Mouse (Mus musculus) CH12F3 (cell line): Measurements from ENCODE around the gene Myo5a.

Source experiments
- in situ Hi-C: fragments of 300-500 bp; cut with MboI; formaldehyde crosslinking; loops from 2 replicates; pipeline ENCODE4 v1.14.3; 2020; ENCODE audit warnings: low sequenced_read_pairs

Myo5a gene

DNA sequence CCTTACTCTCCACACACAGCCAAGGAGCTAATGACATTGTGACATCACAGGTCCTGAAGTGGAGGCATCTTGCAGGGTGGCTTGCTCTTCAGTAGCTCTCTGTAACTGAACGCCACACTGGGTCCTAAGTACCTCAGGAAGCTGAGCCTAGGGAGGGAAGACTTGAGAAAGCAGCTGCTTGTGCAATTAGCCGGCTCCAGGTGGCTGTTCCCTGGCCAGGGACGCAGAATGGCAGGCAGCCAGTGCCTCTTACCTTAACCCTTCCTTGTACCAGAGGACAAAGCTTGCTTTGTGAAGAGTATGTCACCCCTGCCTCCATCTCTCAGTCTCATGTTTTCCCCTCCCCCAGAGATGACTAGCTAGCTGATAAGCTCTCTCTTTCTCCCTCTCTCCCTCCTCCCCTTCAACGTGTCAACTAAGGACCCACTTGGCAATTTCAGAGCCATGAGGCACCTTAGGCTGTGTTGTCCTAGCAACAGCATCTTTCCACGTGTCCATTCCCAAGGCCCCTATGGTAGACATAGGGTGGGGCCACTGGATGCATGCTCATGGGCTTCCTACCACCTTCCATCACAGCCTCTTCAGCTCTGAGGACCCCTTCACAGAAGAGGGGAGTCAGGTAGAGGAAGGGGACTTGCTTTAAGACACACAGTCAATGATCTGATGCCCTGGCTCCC is 173.1 kb downstream of the Myo5a start:
- in situ Hi-C loops, result no loop called here

GRCm38 (mm10) chr9:75244527-75244926 is 173.7 kb downstream of the Myo5a start:
- in situ Hi-C loops, result no loop called here

- in situ Hi-C loops, result no loop called here
Measured at GRCm38 (mm10) chr9:75246080-75246930, 175.5 kb downstream of the Myo5a start.

- in situ Hi-C loops, result no loop called here
Measured at GRCm38 (mm10) chr9:75247870-75248269, 177.1 kb downstream of the Myo5a start.

GRCm38 (mm10) chr9:75248359-75248758 is 177.5 kb downstream of the Myo5a start:
- in situ Hi-C loops, result no loop called here

- in situ Hi-C loops, result no loop called here
Measured at GRCm38 (mm10) chr9:75248874-75249273, 178.1 kb downstream of the Myo5a start.

DNA sequence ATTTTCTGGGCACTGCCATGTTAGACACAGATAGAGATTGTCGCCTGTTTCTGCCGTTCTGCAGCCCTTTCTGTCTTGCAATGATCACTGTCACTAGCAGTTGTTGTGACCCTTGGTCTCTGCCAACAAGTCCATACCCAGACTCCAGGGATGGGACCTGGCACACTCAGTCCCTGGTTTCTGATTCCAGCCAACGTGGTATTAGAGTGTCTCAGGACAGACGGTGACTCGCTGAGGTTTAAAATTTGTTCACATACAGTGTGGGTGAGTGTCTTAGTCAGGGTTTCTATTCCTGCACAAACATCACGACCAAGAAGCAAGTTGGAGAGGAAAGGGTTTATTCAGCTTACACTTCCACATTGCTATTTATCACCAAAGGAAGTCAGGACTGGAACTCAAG is 182.3 kb downstream of the Myo5a start:
- in situ Hi-C loops, result loop anchor here (25.0 kb wide), 1 partner anchor 341 kb away; no protein-coding TSS in a partner anchor

- in situ Hi-C loops, result loop anchor here (25.0 kb wide), 1 partner anchor 341 kb away; no protein-coding TSS in a partner anchor
Measured at GRCm38 (mm10) chr9:75253766-75254165, 183.0 kb downstream of the Myo5a start.

DNA sequence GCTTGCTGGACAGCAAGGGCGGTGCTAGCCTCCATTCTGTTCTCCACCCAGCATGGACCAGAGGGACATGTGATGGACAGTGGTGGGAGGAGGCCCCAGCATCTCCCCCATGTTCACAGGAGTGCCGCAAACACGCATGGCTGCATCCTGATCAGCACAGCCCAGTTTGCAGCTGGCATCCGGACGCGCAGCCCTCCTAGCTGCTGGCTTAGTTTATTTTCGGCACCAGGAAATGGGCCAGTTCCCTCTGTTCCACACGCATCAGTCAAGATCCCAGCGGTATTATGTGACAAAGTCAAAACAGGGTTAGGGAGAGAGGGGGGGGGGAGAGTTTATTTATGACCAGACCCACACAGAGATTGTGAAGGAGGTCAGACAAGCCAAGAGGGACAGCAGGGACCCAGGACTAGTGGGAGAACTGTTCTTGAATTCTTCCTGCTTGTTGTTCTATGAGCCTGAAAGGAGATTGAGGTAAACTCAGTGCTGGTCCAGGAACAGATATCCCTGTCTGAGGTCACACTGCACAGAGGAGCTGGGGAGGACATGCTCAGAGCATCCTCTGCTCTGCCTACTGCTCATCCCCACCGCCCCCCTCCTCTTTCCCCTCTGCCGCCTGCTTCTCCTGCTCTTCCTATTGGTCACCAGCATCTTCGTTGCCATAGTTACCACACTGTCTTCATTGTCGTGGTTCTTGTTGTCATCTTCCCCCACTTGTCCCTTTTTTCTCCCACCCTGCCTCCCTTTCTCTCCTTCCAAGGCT is 183.6 kb downstream of the Myo5a start:
- in situ Hi-C loops, result loop anchor here (25.0 kb wide), 1 partner anchor 342 kb away; no protein-coding TSS in a partner anchor

DNA sequence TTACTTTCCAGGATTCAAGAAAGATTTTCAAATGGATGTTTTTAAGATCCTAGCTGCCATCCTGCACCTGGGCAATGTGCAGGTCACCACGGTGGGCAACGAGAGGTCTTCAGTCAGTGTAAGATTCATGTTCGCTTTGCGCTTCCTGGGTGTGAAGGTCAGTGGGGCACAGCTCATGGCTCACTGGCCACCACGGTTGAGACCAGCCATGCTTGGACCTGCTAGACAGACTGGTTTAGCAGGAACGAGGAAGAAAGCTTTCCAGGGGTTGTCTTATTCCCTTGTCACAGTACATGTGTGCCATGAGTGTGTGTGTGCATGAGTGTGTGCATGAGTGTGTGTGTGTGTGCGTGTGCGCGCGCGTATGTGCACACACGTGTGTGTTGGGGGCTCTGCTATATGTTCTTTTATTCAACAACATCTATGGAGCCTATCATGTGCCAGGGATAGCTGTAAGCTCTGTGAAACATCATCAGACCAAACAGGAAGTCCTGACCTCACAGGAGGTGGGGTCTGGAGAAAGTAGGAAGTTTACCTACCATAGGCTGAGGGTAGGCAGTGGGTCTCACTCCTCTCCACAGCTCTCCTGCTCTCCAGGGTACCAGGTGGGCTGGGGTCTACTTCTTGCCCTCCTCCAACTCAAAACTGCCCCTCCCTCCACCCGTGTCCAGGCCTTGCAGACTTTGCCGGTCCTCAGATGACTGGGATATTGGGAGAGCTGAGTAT is 185.2 kb downstream of the Myo5a start:
- in situ Hi-C loops, result loop anchor here (25.0 kb wide), 1 partner anchor 344 kb away; no protein-coding TSS in a partner anchor

DNA sequence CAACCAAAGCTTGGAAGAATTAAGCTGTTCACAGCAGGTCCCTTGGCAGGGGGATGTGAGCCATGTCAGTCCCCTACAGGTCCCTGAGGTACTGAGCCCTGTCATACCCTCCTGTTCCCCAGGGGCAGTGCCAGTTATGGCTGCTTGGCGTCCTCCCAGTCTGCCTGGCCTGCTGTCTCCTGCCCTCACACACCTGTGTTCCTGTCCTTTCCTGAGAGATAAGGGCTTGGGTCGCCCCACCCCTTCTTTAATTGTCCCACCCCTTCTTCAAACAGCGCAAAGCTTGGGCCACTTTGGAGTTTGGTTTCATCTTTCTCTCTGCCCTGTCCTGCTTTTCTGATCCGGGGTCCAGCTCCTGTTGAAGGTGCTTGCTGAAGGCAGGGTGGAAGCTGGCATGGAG is 188.0 kb downstream of the Myo5a start:
- in situ Hi-C loops, result loop anchor here (25.0 kb wide), 1 partner anchor 346 kb away; no protein-coding TSS in a partner anchor

DNA sequence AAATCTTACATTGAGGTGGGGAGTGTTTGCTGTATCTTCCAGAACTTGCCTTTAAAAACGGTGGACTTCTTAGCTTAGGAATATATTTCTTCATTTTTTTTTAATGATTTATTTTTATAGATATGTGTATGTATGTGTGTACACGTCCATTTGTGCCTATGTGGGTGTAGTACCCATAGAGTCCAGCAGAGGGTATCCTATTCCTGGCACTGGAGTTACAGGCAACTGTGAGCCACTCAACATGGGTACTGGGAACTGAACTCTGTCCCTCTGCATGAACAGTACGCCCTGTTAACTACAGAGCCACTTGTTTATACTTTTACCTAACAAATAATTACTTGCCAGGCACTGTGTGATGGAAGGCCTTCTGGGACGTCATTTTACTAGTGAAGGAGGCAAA is 188.8 kb downstream of the Myo5a start:
- in situ Hi-C loops, result loop anchor here (25.0 kb wide), 1 partner anchor 347 kb away; no protein-coding TSS in a partner anchor

DNA sequence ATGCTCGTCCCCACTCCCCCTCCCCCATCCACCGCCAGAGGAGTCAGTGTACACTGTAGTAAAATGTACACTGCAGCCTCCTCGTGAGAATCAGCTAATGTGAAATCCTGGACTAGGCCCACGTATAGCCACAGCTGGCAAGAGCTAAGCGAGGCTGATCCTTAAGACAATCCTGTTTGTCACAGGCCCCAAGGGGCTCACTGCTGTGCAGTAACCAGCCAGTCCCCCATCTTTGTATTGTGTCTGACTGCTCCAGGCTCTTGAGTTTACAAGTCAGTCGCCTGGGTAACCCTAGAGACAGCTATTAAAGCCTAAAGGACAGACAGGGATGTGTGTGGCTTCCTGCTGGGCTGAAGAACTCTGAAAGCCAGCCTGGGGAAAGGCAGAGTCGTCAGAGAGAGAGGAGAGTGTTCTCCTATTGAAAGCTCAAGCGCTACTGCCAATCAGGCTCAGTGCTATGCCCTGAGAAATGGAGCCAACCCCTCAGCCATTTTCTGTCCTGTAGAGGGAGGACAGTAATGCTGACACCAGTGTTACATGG is 190.6 kb downstream of the Myo5a start:
- in situ Hi-C loops, result loop anchor here (25.0 kb wide), 1 partner anchor 349 kb away; no protein-coding TSS in a partner anchor

DNA sequence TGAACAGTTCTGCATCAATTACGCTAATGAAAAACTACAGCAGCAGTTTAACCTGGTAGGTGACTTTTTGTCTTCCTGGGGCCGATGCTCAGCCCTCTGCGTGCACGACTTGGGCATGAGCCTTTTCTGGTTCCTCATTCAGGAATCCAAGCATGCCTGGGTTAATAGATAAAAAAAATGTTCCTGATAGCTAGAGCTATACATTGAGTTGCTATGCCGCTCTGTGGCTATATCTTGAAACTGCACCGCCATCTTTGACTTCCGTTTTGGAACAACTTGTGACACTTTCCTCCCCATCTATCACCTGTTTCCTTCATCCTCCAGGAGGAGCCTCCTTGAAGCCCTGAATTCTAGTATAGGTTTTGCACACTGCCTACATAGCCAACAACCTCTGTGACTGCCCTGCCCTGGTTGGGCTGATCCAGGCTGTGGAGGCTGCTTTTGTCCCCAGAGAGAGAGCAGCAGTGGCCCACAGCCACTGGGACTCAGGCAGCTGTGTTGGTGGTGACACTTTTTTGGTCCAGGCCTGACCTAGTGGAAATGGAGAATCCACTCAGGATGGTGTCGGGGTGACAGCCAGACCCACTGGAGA is 191.5 kb downstream of the Myo5a start:
- in situ Hi-C loops, result loop anchor here (25.0 kb wide), 1 partner anchor 350 kb away; no protein-coding TSS in a partner anchor

GRCm38 (mm10) chr9:75264008-75264718 is 193.3 kb downstream of the Myo5a start:
- in situ Hi-C loops, result loop anchor here (25.0 kb wide), 1 partner anchor 352 kb away; no protein-coding TSS in a partner anchor

- in situ Hi-C loops, result loop anchor here (25.0 kb wide), 1 partner anchor 355 kb away; no protein-coding TSS in a partner anchor
Measured at GRCm38 (mm10) chr9:75267147-75267546, 196.3 kb downstream of the Myo5a start.

GRCm38 (mm10) chr9:75270382-75270781 is 199.6 kb downstream of the Myo5a start:
- in situ Hi-C loops, result loop anchor here (10.0 to 25.0 kb wide), 2 partner anchors 226 to 358 kb away; no protein-coding TSS in a partner anchor

- in situ Hi-C loops, result loop anchor here (10.0 to 25.0 kb wide), 2 partner anchors 227 to 359 kb away; no protein-coding TSS in a partner anchor
Measured at GRCm38 (mm10) chr9:75271539-75271938, 200.7 kb downstream of the Myo5a start.
